Mouse (Mus musculus) thymus, postnatal 14 days (tissue): ENCODE data around the gene Tmem231.
A peak's percentile ranks its signal among the peaks of the same experiment; 100 is the strongest.

Experiments
- DNase-seq: peaks from one replicate; pipeline ENCODE4 v3.0.0; 2021

The Tmem231 gene

DNA sequence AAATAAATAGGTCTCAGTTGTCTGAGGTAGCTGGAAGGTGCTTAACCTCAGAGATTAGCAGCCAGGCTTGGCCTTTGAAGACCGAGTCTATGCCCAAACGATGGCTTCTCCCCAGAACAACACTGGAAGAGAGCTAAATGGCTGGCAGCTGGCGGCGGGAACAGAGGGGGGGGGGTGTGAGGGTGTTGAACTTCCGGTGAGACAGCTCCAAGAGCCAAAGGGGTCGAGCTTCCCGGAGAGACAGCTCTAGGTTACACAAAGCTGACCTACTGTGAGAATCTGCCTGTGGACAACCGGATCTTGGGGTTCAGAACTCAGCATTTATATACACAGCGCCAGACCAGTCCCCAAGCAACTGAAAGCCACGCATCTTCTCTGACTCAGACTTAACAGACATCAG, 35.1 kb downstream of the Tmem231 start:
- no peak for DNase-seq

DNA sequence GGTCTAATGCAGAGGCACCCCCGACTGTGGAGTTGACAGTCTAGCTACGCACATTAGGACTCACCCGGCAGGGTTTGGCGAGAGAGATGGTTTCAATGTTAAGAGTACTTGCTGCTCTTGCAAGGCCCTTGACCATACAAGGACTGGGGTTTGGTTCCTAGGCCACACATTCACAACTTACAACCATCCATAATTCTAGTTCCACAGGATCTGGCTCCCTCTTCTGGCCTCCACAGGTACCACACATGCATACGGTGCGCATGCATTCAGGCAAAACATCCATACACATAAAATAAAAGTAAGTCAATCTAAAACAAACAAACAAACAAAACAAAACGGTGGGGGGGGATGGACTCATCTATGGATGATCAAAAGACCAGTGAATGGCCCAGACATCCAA, 38.7 kb downstream of the Tmem231 start:
- DNase-seq = no peak

DNA sequence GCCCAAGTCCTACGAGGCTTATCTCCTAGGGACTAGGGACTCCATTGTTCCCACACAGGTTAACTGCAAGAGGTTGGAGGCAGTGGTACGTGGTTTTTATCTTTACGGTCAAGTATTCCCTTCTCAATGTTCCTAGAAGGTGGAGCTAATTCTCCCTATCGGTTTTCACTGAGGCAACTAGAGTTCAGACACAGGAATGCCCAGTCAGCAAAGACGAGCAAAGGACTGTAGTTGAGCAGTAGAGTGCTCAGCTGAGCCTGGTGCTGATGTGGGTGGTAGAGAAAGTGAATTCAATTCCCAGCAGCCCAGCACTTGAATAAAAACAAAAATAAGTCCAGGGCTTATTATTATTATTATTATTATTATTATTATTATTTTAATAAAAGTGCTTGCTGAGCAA, 41.1 kb downstream of the Tmem231 start:
- no peak for DNase-seq

DNA sequence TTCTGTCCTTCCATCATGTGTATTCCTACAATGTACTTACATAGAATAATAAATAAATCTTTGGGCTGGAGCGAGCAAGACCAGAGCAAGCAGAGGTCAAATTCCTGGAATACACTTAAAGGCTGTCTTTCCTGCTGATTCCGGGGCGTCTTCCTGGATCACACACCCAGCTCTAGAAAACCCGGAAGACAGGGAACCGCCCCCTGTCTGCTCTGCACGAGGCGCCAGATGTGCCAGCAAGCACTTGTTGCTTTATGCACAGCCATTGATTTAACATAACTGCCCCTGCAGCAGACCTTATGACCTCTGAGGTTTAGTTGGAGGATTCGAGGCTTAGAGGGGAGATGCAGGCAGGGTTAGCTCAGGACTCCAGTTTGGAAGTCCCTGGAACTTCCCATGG, 41.7 kb downstream of the Tmem231 start:
- DNase-seq = no peak

DNA sequence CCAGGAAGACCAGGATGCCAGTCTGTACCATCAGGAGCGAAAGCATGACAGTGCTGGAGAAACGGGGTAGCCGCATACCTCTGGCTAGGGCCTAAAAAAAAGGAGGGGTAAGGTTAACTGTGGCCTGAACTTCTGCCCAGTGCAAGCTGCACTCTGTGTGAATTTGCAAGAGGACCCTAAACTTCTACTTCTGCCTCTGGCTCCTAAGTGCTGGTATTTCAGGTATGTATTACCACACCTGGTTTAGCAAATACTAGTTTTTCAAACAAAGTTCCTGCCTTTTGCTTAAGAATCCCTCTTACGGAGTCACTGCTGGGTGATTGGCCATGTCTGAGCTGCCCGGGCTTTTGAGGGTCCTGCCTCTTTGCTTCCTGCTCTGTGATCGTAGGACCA, 42.8 kb downstream of the Tmem231 start:
- DNase-seq = no peak

DNA sequence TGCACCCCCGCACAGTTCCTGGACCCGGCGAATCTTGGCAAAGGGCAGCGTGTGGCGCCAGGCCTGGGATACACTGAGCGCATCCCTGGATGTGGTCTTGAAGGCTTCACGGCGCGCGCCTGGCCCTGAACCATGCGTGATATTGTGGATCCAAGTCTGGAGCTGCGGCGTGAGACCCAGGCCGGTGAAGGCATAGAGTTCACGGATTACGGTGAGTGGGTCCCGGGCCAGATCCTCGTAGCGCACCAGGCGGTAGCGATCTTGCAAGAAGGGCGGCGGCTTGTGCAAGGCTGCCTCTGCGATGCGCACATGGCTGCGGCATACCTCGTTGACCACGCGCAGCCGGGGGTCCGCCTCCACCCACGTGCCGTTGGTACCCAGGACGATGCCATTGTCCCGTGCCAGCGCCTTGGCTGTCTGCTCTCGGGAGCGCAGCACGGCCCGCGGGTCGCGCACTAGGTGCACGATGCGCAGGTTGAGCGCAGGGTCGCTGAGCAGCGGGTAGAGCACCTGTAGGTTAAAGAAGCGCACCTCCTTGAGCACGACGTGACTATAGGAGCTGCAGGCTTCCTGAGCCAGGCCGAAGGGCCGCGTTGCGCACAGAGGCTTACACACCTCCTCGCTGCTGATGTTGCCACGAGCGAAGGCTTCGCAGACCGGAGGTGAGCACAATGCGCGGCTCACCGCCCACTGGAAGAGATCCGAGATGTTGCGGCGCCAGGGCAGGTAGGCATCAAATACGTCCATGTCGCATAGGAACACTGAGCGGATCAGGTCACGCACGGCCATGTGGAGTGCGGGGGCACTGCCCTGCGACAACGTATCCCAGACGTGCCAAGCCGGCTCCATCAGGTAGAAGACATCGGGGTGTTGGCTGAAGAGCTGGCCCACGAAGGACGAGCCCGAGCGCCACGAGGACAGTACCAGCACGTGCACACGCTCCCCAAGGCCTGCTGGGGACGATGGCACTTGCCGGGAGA, 43.5 kb downstream of the Tmem231 start:
- DNase-seq = no peak

DNA sequence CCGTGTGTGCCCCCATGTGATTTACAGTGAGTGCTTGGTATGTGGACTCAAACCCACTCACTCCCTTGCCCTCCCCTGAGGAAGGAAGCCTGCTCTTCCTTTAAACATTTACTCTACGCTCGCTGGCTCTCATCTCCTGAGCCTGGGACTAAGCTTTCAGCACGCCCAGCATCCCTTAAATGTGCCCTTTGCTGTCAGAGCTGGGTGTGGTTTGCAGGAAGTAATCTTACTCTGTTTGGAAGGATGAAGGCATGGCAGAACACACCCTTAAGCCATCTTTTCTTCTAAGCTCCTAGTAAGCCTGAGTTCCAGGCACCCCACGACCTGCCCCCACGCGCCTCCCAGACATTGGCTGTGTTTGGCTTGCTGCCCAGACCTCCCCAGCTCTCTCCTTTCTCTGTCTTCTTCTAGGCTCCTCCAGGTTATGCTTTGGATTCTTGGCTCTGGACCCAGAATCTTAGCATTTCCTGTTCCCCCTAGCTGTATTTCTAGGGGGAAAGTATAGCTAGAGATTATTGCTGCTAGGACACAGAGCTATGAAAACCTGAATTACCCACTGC, 45.5 kb downstream of the Tmem231 start:
- DNase-seq = no peak

DNA sequence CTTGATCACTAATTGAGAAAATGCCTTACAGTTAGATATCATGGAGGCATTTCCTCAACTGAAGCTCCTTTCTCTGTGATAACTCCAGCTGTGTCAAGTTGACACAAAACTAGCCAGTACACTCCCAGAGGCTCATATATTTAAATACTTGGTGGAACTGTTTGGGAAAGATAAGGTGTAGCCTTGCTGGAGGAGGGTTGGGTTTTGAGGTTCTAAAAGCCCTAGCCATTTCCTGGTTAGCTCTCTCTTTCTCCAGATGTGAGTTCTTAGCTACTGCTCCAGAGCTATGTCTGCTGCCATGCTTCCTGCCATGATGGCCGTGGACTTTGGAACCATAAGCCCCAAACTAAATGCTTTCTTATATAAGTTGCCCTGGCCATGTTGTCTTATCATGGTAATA, 46.2 kb downstream of the Tmem231 start:
- no peak for DNase-seq

DNA sequence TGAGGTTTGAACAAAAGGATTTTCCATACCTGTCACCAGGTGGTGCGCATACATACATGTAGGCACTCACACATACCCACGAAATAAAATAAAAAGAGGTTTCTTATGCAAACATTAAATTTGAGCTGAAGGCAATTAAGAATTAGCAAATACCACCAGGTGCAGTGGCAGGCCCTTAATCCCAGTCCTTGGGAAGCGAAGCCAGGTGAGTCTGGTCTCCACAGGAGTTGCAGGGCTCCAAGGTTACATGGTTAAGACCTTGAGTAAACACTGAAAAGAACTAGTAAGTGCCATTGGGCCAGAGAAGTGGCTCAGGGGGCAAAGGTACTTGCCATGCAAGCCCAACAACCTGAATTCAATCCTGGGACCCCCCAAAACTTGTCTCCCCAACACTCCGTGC, 50.1 kb downstream of the Tmem231 start:
- DNase-seq = no peak

DNA sequence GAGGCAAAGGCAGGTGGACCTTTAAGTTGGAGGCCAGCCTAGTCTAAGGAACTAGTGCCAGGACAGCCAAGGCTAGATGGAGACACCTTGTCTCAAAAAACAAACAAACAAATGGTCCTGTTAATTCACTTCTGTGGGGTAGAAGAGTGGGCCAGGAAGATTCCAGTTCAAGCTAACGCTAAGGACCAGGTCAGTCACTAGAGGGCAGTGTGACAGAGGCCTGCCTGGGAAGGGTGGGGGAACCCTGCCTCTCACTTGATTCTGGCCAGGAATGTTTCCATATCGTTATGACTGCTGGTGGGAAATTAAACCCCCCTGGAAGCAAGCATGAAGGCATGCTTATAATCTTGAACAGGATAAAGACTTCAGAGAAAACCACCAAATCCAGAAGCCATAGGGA, 52.1 kb downstream of the Tmem231 start:
- DNase-seq = peak; percentile 59

DNA sequence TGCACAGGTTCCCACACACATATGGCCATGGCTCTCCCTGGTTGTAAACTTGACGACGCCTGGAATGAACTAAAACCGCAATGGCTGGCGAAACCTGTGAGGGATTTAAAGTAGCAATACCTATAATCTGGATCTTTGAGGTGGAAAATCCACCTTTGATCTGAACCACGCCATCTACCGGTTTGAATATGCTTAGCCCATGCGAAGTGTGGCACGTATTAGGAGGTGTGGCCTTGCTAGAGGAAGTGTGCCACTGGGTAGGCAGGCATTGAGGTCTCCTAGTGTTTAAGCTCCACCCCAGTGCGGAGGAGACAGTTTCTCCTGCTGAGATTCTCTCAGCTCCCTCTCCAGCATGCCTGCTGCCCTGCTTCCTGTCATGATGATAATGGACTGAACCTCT, 56.0 kb downstream of the Tmem231 start:
- DNase-seq = peak; percentile 12

DNA sequence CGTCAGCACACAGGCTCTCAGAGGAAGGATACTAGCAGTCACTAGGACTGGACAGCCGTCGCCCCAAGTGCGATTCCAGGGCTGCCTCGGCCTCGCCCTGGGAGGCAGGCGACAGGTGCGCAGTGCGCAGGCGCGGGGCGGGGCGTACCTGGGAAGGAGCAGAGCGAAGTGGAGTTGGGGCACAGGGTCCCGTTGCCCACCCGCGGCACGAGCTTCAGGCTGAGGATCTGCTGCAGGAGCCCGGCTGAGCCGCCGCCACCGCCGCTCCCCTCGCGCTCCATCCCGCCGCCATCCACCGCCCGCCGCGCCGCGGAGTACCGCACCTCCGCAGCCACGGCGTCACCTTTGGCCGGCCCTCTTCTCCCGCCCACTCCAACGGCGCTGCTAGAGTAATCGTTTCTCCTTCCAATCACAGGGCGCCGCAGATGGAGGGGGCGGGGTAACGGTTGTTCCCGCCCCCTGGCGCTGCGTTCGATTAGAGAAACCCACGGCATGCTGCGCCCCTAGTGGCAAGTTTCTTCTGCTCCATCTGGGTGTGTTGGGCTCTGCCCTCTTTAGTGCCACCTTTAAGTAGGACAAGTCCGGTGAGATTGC, 57.2 kb downstream of the Tmem231 start, which contains the start of gene Tmem170:
Gene Tmem170 (minus strand): TSS at position 396 of the 594 bp plus-strand sequence.
- DNase-seq = peak; percentile 97

DNA sequence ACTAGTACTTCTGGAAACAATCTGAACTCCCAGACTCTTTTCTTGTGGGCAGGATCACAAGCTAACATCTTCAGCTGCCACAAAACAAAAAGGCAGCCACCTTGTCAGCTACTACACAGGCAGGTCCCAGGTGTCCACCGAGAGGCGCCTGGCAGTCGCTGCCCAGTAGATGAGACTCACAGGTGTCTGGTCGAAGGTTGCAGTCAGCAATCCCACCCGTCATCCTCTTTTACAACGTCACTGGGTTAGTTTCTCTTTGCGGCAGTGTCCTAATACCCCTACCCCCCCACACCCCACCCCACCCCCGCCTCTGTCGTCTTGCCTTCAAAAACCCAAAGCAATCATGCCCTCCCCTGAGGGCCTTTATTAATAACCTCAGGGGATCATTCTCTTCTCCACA, 57.9 kb downstream of the Tmem231 start:
- peak; percentile 32 for DNase-seq

DNA sequence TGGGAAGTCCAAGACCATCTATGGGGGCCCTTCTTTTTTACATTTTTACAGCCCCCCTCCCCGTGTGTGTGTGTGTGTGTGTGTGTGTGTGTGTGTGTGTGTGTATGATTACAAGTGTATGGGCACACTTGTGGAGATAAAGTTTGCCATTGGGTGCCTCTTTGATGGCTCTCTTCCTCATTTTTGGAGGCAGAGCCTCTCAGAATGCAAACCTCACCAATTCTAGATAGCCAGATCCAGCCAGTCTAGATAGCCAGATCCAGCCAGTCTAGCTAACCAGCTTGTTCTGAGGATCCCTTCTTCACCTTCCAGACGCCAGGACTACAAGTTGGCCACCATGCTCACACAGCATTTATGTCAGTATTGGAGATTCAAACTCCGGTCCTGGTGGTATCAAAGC, 62.4 kb downstream of the Tmem231 start:
- DNase-seq = no peak

DNA sequence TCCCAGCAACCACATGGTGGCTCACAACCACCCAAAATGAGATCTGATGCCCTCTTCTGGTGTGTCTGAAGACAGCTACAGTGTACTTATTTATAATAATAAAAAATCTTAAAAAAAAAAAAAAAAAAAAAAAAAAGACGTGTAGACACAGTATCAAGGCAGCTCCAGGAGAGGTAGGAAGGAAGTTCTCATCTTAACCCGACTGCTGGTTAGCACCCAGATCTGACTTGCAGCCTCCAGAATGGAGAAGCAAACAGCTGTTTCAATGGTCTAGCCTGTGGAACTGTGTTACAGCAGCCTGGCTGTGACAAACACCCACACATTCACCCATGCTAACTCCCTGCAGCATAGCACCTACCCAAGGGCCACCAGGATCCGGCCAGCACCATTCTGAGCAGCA, 63.3 kb downstream of the Tmem231 start:
- DNase-seq = no peak

DNA sequence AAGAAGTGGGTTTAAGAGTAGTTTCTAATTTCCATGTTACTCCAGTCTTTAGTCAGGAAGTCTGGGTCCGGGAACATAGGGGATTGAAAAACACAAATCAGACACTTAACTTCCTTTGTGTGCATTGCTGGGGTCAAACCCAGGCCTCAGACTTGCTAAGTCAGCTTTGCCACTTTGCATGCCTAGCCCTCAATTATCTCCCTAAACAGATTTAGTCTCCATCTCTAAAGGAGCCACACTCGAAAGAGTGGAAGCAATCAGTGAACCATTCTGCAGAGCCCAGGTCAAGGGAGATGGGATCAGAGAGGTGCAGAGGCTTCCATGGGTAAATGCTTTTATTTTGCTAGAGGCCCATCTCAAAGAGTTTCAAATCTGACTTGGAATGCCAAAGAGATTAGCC, 65.0 kb downstream of the Tmem231 start:
- no peak for DNase-seq

DNA sequence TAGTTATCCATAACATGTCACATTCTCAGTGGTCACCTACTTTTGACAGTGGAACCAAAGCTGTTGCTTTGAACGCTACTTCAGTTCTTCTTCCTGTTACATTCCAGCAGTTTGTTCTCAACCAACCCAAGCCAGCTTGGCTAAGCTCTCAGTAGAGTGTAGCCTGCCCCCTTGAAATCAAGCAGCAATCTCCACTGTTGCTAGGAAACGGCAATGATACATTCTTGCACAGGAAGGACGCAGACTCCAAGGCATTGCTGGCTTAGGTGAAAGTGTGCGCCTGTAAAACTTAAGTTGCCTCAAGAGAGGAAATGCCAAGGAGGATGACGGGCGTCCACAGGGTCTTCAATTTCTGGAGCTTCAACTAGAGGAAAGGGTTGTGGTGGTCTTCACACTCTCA, 67.8 kb downstream of the Tmem231 start:
- no peak for DNase-seq

DNA sequence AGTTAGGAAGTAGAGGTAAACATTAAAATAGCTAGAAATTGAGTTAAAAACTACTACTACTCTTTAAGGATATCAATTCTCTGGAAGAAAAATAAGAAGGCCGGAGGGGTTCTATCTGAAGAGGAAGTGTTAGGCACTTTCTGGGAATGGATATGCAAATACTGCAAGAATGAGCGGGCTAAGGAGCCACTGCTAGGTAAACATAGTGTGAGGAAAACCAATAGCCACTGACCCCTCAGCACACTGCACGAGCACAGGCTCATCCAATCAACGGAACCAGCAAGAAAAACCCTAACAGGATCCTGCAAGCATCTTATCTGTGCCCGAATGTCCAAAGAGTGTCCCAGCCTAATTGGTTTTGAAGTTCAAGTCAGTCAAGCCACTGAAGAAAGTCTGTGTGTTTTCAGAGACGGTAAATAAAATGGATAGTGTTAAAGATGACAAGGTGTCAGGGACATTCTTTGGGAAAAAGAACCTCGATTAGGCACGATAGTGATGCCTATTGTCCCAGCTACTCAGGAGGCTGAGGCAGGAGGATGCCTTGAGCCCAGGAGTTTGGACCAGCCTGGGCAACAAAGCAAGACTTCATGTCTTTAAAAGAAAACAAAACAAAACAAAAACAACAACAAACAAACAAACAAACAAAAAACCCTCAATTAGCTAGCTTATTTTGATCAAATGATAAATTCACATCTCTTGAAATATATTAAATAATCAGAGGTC, 68.4 kb downstream of the Tmem231 start:
- no peak for DNase-seq

DNA sequence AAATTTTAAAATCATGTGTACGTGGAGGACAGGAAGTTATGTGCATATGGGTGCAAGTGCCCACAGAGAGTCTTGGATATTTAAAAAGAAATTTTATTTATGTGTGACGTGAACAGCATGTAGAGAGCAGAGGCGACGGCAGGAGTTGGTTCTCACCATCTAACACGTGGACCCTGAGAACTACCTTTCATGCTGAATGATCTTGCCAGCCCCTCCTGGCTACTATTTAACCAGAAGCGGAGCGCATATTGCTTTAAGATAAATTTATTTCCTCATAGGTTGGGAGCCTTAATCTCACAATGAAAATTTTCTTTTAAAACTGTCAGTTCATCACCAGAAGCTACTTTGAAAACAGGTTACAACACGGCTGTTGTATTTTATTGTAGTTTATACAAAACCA, 69.0 kb downstream of the Tmem231 start:
- DNase-seq = no peak

DNA sequence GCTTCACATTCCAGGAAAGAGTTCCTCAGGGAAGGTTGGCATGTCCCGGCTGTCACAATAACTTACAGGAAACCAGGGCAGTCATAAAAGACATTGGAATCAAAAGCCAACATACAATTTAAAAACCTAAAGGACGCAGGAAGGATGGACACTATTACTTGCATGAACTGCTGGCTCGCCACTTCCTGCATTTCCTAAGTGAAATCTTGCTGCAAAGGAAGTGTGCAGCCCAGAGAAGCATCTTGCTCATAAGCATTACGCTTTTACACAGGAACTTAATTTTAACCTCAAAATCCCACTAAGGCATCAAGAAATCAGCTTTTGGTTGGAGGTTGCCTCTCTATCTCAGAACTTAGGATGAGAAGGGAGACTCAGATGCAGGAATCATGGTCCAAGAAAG, 70.4 kb downstream of the Tmem231 start:
- DNase-seq = no peak
